Mouse (Mus musculus): ENCODE results near the gene Slc7a5.

Gene Slc7a5

DNA sequence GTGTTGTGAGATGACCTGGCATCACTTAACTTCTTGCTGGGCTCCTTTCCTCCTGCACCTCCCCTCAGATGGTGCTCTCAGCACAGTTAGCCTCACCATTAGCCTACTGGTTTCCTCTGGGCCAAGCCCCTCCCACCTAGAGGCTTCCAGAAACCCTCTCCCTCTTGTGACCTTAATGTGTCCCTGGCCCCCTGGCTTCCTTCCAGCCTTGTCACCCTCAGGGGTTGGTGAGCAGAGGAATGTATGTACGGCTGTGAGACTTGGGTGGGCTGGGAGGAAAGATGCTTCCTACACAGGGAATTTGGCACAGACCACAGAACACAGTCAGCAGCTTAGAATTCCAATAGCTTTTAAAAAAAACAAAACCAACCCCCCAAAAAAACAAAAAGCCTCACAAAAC is 26.7 kb downstream of the Slc7a5 start:
- DNase-seq (ENCODE audit: low spot score) = no peak

DNA sequence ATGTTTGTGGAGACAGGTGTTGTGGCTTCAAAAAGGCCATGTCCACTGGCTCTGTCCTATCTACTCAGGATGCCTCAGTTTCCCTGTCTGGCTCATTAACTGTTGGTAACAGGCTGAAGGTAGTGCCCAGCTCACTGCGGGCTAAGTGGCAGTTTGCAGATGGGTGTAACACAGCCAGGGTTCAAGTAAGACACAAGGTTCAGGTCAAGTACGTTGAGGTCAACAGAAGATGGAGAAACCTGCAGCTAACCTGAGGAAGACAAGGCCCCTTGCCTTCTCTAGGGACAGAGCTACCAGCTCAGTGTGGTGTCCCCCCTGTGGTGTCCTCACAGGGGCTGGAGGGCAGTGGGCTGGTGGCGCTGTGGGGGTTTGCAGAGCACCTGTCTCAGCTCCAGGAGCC is 27.8 kb downstream of the Slc7a5 start:
- no peak for DNase-seq (ENCODE audit: low spot score)

DNA sequence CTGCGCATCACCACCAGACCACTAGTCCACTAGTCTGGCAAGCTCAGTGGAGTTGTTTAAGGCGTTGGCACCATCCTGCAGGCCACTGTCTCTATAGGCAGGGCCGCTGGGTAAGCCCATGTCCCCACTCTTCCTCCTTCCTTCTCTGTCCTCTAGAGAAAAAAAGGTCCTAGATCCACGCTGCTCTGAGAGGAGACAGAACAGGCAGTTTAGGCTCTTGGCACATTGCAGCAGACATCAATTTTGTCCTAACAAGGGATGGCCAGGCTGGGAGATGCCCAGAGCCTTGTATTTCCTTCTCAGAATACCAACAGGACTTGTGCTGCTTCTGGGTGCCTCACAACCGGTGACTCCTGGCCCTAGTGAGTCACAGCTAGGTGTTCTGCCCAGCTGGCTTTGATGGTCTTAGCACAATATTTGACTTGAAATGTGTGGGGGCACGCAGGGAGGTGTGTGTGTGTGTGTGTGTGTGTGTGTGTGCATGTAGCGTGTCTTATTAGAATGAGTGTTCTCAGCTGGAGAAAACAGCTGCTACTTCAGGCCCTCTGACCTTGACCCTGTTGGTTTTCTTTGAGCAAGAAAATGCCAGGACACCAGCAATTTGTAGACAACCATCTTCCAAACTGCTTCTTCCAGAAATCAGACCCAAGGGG is 29.5 kb downstream of the Slc7a5 start:
- DNase-seq (ENCODE audit: low spot score) = no peak

DNA sequence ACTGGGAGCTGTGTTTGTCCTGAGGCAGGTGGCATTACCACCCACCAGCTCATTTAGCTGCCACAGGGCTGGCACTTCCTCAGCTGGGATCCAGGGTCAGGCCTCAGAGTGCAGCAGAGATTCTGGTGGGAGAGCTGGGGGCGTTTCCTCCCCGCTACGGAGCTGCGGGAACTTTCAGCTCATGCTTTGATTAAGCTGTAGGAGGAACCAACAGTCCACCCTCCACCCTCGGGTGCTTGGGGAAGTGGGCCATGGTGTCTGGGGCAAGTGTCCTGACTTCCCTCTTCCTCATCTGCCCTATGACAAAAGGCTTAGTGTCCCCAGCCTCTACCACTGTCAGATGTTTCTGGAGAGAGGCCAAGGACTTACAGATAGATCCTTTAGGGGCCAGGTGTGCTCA is 30.3 kb downstream of the Slc7a5 start:
- DNase-seq (ENCODE audit: low spot score) = no peak

DNA sequence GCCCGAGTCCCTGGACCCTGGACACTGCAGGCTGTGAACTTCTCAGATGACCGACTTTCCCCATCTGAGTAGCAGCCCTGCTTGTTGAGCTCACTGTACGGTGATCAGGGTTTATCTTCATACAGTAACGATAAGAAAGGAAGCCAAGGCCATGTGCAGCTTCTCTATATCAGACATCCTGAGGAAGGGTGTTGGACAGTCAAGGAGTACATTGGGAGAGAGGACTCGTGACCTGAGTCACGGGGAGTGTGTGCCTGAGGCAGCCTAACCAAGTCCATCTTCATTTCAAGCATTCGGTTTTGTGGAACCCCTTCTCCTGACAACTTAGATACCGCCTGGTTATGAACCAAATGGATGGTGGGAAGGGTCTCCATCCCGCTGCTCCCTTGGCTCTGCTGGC is 32.0 kb downstream of the Slc7a5 start:
- no peak for DNase-seq (ENCODE audit: low spot score)

DNA sequence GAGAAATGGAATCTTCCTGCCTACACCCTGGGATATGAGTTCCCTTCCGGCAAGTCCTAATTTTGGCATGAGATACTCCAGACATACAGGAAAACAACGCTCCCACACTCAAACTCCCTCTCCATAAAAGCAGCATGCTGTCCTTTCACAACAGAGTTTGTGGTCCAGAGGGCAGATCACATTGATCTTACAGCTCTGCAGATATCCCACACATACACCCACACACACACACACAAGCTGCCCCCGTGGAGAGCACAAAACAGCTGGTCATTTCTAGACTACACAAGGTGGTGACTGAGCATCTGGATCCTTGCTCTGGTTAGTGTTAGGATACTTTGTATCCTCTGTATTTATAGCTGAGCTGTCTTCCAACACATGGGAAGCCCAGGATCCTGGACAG is 32.4 kb downstream of the Slc7a5 start:
- DNase-seq (ENCODE audit: low spot score) = no peak

DNA sequence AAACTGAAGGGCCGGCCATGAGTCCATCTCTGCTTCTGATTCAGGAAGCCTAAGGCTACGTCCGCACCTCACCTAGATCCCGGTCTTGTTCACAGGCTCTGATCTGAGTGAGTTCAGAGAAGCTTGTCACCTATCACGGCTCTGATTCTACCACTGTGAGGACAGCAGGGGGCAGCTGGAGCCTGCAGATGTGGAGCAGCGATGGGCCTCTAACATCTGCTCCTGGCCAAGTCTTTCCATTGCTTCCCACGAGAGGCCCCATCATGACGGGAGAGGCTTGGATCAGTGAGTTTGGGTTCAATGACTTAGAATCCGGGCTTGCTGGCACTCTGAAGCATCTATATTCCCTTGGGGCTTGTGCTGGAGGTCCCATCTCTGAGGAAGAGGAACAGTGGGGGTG is 33.5 kb downstream of the Slc7a5 start:
- DNase-seq (ENCODE audit: low spot score) = peak; percentile 79

DNA sequence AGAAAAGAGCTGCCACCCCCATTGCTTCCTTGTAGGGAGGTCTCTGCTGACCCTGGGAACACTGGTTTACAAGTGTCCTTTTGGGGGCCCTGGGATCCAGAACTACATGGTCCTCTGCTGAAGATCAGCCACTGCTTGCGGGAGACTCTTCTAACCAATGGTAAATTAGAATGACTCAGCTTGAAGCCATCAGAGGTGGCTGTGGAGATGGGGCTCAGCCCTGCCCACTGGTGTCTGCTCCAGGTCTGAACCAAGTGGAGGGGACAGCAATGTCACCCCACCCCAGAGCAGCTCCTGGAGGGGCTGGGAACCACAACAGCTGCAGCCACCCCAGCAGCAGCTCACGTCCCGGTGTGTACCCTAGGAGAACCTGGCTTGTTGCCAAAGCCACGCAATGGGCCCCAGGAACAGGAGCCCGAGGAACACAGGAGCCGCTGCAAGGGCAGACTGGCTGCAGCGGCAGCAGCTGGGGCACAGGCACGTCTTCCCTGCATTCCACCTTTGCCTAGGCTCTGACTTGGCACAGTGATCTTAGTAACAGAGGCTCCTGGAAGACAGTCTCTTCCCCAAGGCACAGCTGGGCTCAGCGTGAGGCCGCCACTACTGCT is 35.6 kb downstream of the Slc7a5 start:
- peak; percentile 37 for DNase-seq (ENCODE audit: low spot score)

DNA sequence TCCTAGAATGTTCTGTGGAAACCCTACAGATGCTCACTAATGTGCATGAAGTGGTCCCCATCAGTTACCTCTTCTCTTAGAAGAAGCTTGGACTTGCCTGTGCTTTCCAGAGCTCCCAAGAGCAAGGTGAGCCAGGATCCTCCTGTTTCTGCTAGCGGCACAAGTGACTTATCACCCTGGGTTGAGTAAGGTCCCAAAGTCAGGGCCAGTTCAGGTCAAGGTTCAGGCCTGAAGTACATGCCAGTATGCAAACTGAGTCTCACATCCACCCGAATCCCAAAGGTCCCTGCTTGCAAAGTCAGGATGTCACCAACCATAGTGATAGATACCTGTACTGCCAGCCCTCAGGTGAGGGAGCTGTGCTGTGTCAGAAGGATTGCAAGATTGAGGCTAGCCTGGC is 37.3 kb downstream of the Slc7a5 start:
- no peak for DNase-seq (ENCODE audit: low spot score)

DNA sequence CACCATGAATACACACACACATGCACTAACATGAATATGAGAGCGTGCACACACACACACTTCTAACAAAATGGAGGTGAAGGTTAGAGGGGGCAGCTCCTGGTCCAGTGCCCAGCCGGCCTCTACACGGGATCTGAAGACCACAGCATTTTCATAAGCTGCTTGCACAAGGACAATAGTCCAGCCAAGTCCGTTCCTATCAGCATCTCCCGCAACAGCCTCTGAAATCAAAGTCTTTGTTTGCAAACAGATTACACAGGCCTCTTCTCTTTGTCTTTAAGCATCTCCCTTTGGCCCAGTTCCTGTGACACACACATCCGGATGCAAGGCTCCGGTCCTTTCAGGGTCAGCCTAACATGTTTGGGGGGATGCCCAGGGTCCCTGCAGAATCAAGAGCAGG is 38.6 kb downstream of the Slc7a5 start:
- DNase-seq (ENCODE audit: low spot score) = no peak

DNA sequence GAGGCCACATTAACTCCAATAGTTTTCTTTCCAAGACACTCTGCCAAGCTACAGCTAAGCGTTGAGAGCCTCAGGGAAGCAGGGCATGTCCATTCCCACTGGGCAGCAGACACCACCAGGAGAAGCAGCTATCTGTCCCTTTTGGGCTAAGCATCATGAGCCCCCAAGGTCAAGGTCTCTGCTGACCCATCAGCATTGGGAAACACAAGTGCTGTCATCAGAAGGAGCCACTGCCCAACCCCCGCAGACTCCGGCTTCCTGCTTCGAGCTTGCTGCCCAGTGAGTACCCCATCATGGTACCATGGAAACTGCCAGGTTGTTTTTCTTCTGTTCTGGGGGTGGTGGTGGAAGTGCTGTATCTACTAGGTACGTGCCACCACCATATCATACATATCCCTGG is 39.3 kb downstream of the Slc7a5 start:
- no peak for DNase-seq (ENCODE audit: low spot score)

DNA sequence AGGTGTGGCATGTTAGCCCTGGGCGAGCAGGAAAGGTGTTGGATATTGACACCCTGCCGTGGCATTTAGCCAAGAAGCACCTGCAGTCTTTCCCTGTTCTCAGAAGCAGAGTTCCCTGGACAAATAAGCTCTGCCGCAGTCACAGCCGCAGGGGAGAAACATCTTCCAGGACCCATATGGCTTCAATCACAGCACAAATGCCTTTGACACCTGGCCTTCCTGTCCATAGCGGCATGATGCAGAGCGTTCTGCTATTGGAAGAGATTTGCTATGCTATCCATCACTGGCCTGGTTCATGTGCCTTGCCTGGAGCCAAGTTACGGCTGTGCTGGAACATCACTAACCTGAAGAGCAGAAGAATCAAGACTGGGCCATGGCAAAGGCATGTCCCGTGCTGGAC is 42.1 kb downstream of the Slc7a5 start:
- no peak for DNase-seq (ENCODE audit: low spot score)

DNA sequence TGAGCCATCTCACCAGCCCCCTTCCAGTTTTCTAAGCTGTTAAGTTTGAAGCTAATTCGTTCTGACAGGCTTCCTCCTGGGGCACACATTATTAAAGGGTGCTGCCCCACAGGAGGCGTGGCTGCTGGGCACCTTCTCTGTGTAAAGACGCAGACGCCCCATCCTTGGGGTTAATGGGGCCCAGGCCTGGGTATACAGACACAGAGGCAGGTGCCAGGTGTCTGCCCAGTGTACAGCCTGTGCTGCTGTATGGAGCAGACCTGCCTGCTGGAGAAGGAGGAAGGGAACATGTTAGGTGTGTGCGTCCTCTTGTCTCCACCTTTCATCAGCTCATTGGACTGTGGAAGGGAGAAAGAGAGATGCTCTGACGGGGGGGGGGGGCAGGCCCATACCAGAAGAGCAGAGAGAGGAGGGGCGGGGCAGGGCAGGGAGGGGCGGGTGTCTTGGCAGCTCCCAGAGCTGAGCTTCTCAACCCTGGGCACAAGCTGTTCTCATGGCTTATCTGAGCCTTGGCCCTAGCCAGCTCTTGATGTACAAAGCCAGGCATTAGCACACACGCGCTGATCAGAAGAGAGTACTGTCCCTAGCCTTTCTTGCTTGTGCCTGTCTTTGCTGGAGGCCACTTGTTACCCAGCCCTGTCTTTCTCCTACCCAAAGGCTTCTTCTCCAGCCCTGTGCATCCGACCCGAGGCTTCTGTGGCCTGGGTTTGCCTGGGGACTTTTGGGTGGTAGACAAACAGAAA is 45.5 kb downstream of the Slc7a5 start:
- DNase-seq (ENCODE audit: low spot score) = peak; percentile 52

DNA sequence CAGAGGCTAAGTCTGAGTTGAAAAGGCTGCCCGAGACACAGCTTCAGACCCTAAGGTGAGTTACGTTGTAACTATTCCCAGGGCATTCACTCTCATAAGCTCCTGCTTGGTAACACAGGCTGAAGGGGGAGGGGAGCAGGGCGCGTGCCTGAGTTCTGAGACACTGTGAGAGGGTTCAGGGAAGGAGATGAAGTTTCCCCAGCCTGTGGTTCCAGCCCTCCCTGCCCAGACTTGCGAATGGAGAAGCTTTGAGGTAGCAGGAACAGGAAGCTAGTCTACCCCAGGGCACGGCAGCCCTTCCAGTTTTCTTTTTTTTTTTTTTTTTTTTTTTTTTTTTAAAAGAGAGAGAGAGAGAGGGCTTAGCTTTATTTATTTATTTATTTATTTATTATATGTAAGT is 46.2 kb downstream of the Slc7a5 start:
- no peak for DNase-seq (ENCODE audit: low spot score)

DNA sequence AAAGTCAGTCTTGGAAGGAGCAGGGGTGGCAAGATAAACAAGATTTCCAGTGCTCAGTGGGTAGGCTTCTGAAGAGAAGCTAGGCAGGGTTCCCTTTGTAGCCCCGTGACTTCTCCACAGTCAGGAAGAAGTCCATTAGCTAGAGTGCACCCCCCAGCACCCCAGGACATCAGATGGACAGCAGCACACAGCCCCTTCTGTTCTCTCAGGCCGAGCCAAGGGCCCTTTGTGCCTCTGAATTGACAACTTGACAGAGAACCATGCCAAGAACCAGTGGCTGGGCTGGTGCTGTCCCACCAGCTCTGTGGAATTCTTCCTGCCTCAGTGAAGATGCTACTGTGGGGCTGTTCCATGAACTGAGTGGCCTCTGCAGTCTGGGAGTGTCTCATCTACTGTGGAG is 49.7 kb downstream of the Slc7a5 start:
- no peak for DNase-seq (ENCODE audit: low spot score)

DNA sequence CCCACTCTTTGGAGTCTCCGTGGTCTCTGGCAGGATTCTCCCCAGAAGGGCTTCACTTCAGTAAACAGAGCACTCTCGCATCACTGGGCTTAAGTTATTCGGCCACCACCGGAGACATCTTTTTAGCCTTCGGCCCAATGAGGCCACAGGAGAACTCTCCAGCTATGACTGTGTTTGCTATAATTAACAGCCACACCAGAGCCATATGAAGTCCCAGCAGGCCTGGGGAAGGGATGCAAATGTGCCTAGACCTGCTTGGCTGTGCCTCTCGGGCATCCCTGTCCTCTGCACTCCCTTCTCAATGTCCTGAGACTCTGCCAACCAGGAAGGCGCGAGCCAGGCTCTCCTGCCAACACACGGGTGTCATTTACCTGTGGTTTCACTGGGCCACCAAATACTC is 50.2 kb downstream of the Slc7a5 start:
- no peak for DNase-seq (ENCODE audit: low spot score)

DNA sequence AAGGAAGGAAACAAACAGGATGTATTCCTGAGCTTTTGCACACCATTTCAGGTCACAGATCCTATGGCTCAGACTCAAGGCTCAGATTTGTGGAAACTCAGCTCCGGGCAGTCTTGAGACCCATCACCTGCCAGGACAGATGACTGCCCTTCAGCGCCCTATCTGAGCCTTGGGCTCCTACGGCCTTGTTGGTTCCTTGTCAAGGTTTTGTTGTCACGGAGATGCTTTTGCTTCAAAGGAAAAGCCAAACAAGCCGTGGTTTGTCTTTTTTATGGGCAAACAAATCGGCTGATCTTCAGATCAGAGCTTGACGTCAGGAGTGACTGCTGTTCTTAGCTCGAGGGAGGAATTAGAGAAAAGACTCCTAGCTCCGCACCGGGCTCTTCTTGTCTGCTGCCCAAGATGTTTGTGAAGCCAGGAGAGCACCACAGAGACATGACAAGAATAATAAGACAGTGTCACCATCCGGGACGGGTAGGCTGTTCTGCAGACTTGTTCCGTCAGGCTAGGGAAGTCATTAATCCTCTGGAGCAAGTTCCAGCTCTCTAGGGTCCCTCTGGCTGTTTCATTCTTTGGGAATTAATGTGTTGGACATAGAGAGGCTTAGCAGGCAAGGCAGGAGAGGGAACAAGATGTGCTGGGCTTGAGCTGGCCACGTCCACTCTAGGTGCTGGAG is 51.3 kb downstream of the Slc7a5 start:
- DNase-seq (ENCODE audit: low spot score) = no peak

DNA sequence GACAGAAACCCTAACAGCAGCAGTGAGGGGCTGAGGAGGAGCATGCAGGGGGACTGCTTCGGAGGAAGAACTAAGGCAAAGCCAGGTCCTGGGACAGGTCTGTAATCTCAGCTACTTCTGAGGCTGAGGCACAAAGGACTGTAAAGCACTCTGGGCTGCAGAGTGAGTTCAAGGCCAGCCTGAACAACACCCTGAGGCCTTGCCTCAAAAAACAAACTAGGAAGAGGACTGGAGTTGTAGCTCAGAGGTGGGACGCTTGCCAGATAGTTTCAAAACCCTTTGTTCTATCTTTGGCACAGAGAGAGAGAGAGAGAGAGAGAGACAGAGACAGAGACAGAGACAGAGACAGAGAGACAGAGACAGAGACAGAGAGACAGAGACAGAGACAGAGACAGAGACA is 53.9 kb downstream of the Slc7a5 start:
- DNase-seq (ENCODE audit: low spot score) = peak; percentile 61

DNA sequence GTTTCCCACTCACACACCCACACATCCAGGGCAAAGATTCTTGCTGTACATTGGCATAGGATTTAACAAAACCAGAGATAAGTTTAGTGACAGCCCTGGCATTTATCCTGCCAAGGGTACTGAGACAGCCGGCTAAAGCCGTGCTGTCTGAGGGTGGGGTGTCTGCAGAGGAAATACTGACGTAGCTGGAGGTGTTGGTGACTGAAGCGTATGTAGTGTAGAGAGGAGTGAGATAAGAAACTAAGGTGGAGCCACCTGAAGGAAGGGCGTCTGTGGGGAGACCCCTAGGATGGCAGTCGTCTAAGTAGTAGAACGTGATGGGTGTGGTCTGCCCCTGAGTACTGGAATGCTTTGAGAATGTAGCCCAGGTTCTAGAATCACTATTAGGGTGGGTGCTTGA is 55.0 kb downstream of the Slc7a5 start:
- DNase-seq (ENCODE audit: low spot score) = no peak

DNA sequence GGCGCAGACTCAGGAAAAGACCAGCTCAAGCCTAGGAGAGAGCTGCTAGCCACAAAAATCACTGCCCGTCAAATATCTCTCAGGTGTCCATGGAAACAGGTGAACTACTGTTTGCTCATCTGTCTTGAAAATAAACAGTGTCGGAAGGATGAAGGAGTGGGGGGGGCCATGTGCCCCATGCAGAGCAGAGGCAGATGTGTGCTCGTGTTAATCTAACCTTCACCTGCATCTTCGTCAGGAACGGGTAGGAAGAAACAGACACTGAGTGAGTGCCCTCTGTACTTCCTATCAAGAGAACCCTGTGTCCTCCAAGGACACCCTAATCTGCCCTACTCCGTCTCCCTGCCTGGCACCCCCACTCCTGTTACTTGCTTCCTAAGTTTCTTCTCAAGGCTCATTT is 55.8 kb downstream of the Slc7a5 start:
- DNase-seq (ENCODE audit: low spot score) = no peak

DNA sequence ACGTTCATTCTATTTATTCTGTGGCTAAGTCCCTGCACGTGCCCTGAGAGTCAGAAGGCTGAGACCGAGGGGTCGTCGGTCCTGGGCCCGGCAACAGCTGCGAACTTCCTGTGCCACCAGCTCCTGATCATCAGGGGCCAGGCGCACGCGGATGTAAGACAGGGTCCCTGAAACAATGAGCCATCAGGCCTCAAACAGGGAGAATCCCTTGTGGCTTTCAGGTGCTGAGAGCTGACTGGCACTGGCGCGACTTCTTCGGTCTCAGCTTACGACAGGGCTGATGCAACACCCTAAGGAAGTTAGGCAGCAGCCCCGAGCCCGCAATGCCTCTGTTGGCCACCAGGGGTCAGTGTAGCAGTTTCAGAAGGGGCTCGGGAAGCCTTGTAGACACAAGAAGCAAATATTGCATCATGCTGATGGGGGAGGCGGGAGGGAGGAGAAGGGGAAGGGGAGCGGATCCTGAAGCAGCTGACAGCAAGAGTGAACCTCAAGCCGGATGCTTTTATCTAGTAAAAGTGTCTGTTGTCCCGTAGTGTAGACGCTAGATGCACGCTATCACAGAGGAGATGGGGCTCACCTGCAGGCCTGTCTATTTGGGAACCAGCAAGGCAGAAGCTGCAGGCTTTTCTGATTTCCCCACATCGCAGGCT is 56.5 kb downstream of the Slc7a5 start:
- peak; percentile 96 for DNase-seq (ENCODE audit: low spot score)

DNA sequence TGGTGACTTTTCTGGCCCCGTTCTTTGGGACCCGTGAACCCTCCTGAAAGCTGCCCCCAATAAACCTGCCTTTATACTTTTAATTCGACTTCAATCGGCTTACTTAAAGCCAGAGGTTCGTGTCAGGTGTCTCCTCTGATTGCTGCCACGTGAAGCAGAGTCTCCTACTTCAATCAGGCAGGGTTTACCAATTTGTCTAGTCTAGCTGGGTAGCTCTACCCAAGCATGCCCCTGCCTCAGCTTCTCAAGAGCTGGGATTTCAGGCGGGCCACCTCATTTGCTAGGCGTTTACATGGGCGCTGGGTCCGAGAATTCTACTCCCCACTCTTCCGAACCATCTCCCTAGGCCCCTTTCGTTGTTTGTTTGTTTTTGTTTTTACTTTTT is 57.1 kb downstream of the Slc7a5 start:
- no peak for DNase-seq (ENCODE audit: low spot score)

DNA sequence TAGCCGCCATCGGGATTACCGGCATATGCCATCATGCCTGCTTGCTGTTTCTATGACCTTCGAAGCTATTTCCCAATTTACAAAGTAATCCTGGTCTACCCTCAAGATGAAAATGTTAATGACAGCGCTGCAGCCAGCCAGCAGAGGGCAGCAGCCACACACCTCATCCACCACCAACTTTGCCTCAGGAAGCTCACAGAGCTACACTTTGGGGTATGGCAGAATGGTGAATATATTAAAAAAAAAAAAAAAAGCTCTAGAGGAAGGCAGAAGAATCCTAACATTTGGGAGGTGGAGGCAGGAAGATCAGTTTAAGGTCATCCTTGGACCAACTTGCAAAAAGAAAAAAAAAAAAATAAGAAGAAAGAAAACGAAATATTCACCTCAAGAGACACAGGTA is 57.5 kb downstream of the Slc7a5 start:
- DNase-seq (ENCODE audit: low spot score) = peak; percentile 80

Measured in adipocyte (in vitro differentiated cells).